Mouse (Mus musculus) testis, adult 10 weeks (tissue): ENCODE measurements around the gene Tgfb2. TPM values are rescaled to one million over a fixed set of nuclear protein-coding genes. Genes with fewer than 3 reads are reported as not detected.

ENCODE experiments used
- polyA plus RNA-seq: library from polyadenylated mRNA; stranded (reverse); fragments of 350-450 nt; fragmentation: Illumina TruSeq; extraction: RNeasy Lipid Tissue Mini Kit (QIAGEN cat#74804); gene quantifications from one replicate; pipeline ENCODE4 v1.2.3, GENCODE M21; 2014; ENCODE audit warnings: low read depth, low replicate concordance

Gene Tgfb2
- 0.71 TPM for polyA plus RNA-seq

DNA sequence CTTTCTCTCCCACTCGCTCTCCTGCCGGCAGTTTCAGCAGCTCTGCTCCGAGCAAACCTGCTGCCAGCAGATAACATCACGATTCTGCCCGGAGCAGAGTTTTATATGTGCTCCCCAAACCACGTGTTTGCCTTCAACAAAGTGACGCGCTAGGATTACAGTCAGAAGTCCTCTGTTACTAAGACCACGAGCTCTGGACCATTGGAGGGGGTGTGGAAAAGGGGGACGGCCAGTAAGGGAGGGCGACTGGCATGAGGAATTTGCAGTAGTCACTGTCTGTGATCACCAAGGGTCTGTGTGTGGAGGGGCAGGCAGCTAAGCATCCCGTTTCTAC, at the start of gene Tgfb2:
Gene Tgfb2 (minus strand): TSS at position 75 of the 334 bp plus-strand sequence.

GRCm38 (mm10) chr1:186748724-186749653, 43.2 kb upstream of the Tgfb2 start, which contains the start of gene Rrp15:
Gene Rrp15 (minus strand): TSS chr1:186749358.

Other genes starting within 250 kb of the Tgfb2 start
- gene Rrp15, start 43.4 kb upstream of the Tgfb2 start, polyA plus RNA-seq: 16.6 TPM